Mouse (Mus musculus) right cerebral cortex, adult 18-20 months (tissue): Measurements from ENCODE around the gene Emb.
A peak's percentile ranks its signal among the peaks of the same experiment; 100 is the strongest.

Experiments used
- DNase-seq: peaks from one replicate; pipeline ENCODE4 v3.0.0; 2022; ENCODE audit warnings: mixed read lengths

Emb gene

GRCm38 (mm10) chr13:117220501-117221321 is 12.4 kb downstream of the Emb start, which contains the start of gene Gm17509:
Gm17509 (minus strand) TSS chr13:117221075.
- DNase-seq, result peak; percentile 68

GRCm38 (mm10) chr13:117223125-117223524 is 14.8 kb downstream of the Emb start:
- DNase-seq, result no peak

- DNase-seq, result no peak
Observed at GRCm38 (mm10) chr13:117224901-117225300, 16.6 kb downstream of the Emb start.

GRCm38 (mm10) chr13:117225561-117225960 is 17.2 kb downstream of the Emb start:
- no peak for DNase-seq

GRCm38 (mm10) chr13:117230371-117231110 is 22.2 kb downstream of the Emb start:
- no peak for DNase-seq

GRCm38 (mm10) chr13:117233808-117234207 is 25.5 kb downstream of the Emb start:
- DNase-seq, result no peak

- no peak for DNase-seq
Observed at GRCm38 (mm10) chr13:117234486-117234885, 26.1 kb downstream of the Emb start.

- no peak for DNase-seq
Observed at GRCm38 (mm10) chr13:117235530-117236212, 27.3 kb downstream of the Emb start.

- DNase-seq, result no peak
Observed at GRCm38 (mm10) chr13:117237111-117237510, 28.8 kb downstream of the Emb start.

- no peak for DNase-seq
Observed at GRCm38 (mm10) chr13:117242063-117242462, 33.7 kb downstream of the Emb start.

GRCm38 (mm10) chr13:117242621-117243020 is 34.3 kb downstream of the Emb start:
- no peak for DNase-seq

GRCm38 (mm10) chr13:117260704-117261103 is 52.4 kb downstream of the Emb start:
- no peak for DNase-seq

- DNase-seq, result no peak
Observed at GRCm38 (mm10) chr13:117266156-117266555, 57.8 kb downstream of the Emb start.

GRCm38 (mm10) chr13:117267963-117268362 is 59.6 kb downstream of the Emb start:
- no peak for DNase-seq

- DNase-seq, result no peak
Observed at GRCm38 (mm10) chr13:117284036-117284435, 75.7 kb downstream of the Emb start.

- no peak for DNase-seq
Observed at GRCm38 (mm10) chr13:117286939-117287338, 78.6 kb downstream of the Emb start.

GRCm38 (mm10) chr13:117287400-117287799 is 79.1 kb downstream of the Emb start:
- no peak for DNase-seq

- peak; percentile 62 for DNase-seq
Observed at GRCm38 (mm10) chr13:117289494-117290270, 81.3 kb downstream of the Emb start.

- peak; percentile 78 for DNase-seq
Observed at GRCm38 (mm10) chr13:117311446-117312225, 103.3 kb downstream of the Emb start.
